ENCODE assay signal across 8 mouse cellular contexts in the genomic region with DNA sequence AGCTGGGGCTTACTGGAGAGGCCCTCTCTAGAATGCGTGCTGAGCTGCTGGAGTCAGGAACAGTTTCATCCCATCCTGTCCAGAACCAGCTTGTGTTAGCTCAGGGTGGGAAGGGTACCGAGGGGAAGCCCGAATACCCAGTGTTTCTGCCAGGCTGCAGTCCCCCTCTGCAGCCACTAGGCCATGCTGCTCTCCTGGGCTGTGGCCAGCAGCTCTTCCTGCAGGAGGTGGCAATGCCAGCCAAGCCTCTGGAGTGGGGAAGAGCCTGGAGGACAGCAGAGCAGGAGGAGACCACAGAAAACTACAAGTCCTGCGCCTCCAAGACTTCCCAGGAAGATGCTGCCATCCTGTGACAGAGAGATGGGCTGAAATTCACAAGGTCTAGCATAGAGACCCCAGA.
DNase-seq lines count a peak whose midpoint lies in the region; ATAC-seq lines count a peak whose summit lies in the region.

No protein-coding gene starts in this region.

- H3K9ac ChIP-seq in forebrain, embryonic 11.5 days (ENCODE audit: low read length): no peak overlapping the region
- H3K9ac ChIP-seq in forebrain, embryonic 12.5 days: no peak overlapping the region
- no peak overlapping the region for H3K9ac ChIP-seq in forebrain, embryonic 14.5 days (ENCODE audit: low read length)

- no peaks in the 10 kb centered on the region for H3K36me3 ChIP-seq in forebrain, embryonic 11.5 days (ENCODE audit: control insufficient read depth, insufficient read depth, low read length)
- H3K36me3 ChIP-seq in forebrain, embryonic 12.5 days (replicated peaks): no peaks in the 10 kb centered on the region
- H3K36me3 ChIP-seq in forebrain, embryonic 14.5 days (ENCODE audit: control insufficient read depth, insufficient read depth, low read length): no peaks in the 10 kb centered on the region

- no peak overlapping the region for H3K4me3 ChIP-seq in forebrain, embryonic 11.5 days (ENCODE audit: low read depth, low read length)
- no peak overlapping the region for H3K4me3 ChIP-seq in forebrain, embryonic 12.5 days (replicated peaks)
- H3K4me3 ChIP-seq in forebrain, embryonic 14.5 days (ENCODE audit: low read depth, low read length): no peak overlapping the region

- intact Hi-C loops in gastrocnemius, postnatal 36 days (cut with DNase I): loop anchor here (5.0 kb wide), 1 partner anchor 166 kb away; a partner anchor contains a TSS

- no peak overlapping the region for H3K4me2 ChIP-seq in forebrain, embryonic 11.5 days (ENCODE audit: low read depth, low read length, severe bottlenecking)
- no peak overlapping the region for H3K4me2 ChIP-seq in forebrain, embryonic 12.5 days
- no peak overlapping the region for H3K4me2 ChIP-seq in forebrain, embryonic 14.5 days (ENCODE audit: low read length)

- no peak overlapping the region for H3K27ac ChIP-seq in forebrain, embryonic 11.5 days (ENCODE audit: low read depth, low read length)
- H3K27ac ChIP-seq in forebrain, embryonic 12.5 days: no peak overlapping the region
- no peak overlapping the region for H3K27ac ChIP-seq in forebrain, embryonic 14.5 days (ENCODE audit: low read depth, low read length)

- 41% methylated on average over 4 of the region's 4 CpGs for WGBS in forebrain, embryonic 11.5 days
- 44% methylated on average over 4 of the region's 4 CpGs for WGBS in forebrain, embryonic 12.5 days
- 36% methylated on average over 4 of the region's 4 CpGs for WGBS in forebrain, embryonic 14.5 days

- H3K9me3 ChIP-seq in forebrain, embryonic 11.5 days (ENCODE audit: control insufficient read depth, low read length): no peaks in the 10 kb centered on the region
- H3K9me3 ChIP-seq in forebrain, embryonic 12.5 days: no peaks in the 10 kb centered on the region
- no peaks in the 10 kb centered on the region for H3K9me3 ChIP-seq in forebrain, embryonic 14.5 days (replicated peaks; ENCODE audit: control insufficient read depth, low read length)

- H3K4me1 ChIP-seq in forebrain, embryonic 11.5 days (replicated peaks; ENCODE audit: control insufficient read depth, insufficient read depth, low read length): no peaks in the 10 kb centered on the region
- peaks cover under 1% of the 10 kb centered on the region; the same call in 1 of the 2 replicates for H3K4me1 ChIP-seq in forebrain, embryonic 12.5 days
- H3K4me1 ChIP-seq in forebrain, embryonic 14.5 days (ENCODE audit: control insufficient read depth, insufficient read depth, low read length): no peaks in the 10 kb centered on the region

- ATAC-seq in forebrain, embryonic 11.5 days (replicated peaks; ENCODE audit: low FRiP score): no peak
- ATAC-seq in forebrain, embryonic 12.5 days (ENCODE audit: low FRiP score): no peak; the same call in 1 of the 2 replicates
- ATAC-seq in forebrain, embryonic 14.5 days: 0 out of 2 replicates have a peak, but pooled peaks have one; percentile 63

- peak; percentile 57 for DNase-seq in forebrain, embryonic 11.5 days (ENCODE audit: low spot score)
- DNase-seq in urinary bladder, postnatal 14 days (ENCODE audit: low spot score): peak; percentile 19
- no peak for DNase-seq in urinary bladder, postnatal 10 days (ENCODE audit: low spot score)
- peak; percentile 63 for DNase-seq in forebrain, embryonic 14.5 days (ENCODE audit: low spot score)
- peak; percentile 58 to 68 for DNase-seq in layer of hippocampus, postnatal 10 days (ENCODE audit: low spot score in 2 of 2)
- DNase-seq in mesoderm, embryonic 11.5 days (ENCODE audit: low read depth, low spot score): peak; percentile 51
- DNase-seq in gastrocnemius, postnatal 36 days: no peak

- H3K27me3 ChIP-seq in forebrain, embryonic 11.5 days (ENCODE audit: control insufficient read depth, insufficient read depth, low read length): no peaks in the 10 kb centered on the region
- no peaks in the 10 kb centered on the region for H3K27me3 ChIP-seq in forebrain, embryonic 12.5 days
- no peaks in the 10 kb centered on the region for H3K27me3 ChIP-seq in forebrain, embryonic 14.5 days (replicated peaks; ENCODE audit: control insufficient read depth, insufficient read depth, low read length)

Comparison
In these comparisons a context has a peak if more than half of its experiments do, and no peak if none do; other contexts are left out.
1. DNase-seq: peak in forebrain, embryonic 11.5 days (single experiment), urinary bladder, postnatal 14 days (single experiment), forebrain, embryonic 14.5 days (single experiment), layer of hippocampus, postnatal 10 days (2 of 2) and mesoderm, embryonic 11.5 days (single experiment); none in urinary bladder, postnatal 10 days (single experiment) and gastrocnemius, postnatal 36 days (0 of 2).